Mouse (Mus musculus): ENCODE results near the gene Aph1b. TPM values are rescaled to one million over a fixed set of nuclear protein-coding genes. Genes with fewer than 3 reads are reported as not detected.
A peak's percentile ranks its signal among the peaks of the same experiment; 100 is the strongest.
"Not testable (repeated sequence)": the region's sequence is repeated elsewhere in the genome, so short reads cannot be mapped to it uniquely, and the experiment has no call there.

Aph1b gene
- polyA plus RNA-seq, 1 experiment from 2014 or later, result 9.6 TPM

GRCm38 (mm10) chr9:66794629-66795463 is 444 bp downstream of the Aph1b start:
- Histone ChIP-seq H3K36me3 (replicated peaks) (peaks cover 7% of the 10 kb centered on the region), H3K27me3 (replicated peaks; ENCODE audit: low read depth, poor library complexity, severe bottlenecking) (peaks cover 5% of the 10 kb centered on the region; the same call in 1 of the 2 replicates), H3K4me3 (peak overlapping the region; percentile 76), H3K4me1 (peaks cover 17% of the 10 kb centered on the region), H3K27ac (replicated peaks) (peak overlapping the region; percentile 92), H3K9me3 (no peaks in the 10 kb centered on the region)
- 2% methylated on average over 43 of the region's 43 CpGs for WGBS
- no peak for DNase-seq (ENCODE audit: low spot score)

DNA sequence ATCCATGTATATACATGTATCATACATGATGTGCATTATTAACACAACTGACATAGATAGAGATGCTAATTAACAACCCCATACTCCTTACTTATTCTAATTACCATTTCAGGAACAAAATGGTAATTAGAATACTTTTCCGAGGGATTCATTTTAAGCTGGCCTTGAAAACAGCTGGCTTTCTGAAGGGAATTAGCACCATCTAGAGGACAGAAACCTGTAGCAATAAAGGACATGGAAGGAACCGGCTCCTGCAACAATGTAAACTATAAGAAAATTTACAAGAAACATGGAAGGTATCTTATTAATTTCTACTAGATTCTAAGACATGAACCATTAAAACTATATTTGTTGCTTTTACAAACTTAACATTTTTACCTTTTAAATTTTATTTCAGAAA is 7.5 kb downstream of the Aph1b start:
- DNase-seq (ENCODE audit: low spot score), result no peak
- peaks cover 10% of the 10 kb centered on the region for H3K36me3 ChIP-seq (replicated peaks)
- H3K27ac ChIP-seq (replicated peaks), result no peak overlapping the region
- H3K9me3 ChIP-seq, result no peaks in the 10 kb centered on the region
- H3K4me1 ChIP-seq, result no peaks in the 10 kb centered on the region
- no peak overlapping the region for H3K4me3 ChIP-seq
- no peaks in the 10 kb centered on the region for H3K27me3 ChIP-seq (replicated peaks; ENCODE audit: low read depth, poor library complexity, severe bottlenecking)
- 14% methylated on average over 2 of the region's 2 CpGs for WGBS

GRCm38 (mm10) chr9:66784552-66784951 is 10.7 kb downstream of the Aph1b start:
- not testable (repeated sequence) for H3K4me1 ChIP-seq; H3K27ac ChIP-seq (replicated peaks); H3K36me3 ChIP-seq (replicated peaks); DNase-seq (ENCODE audit: low spot score); H3K9me3 ChIP-seq; H3K27me3 ChIP-seq (replicated peaks; ENCODE audit: low read depth, poor library complexity, severe bottlenecking); H3K4me3 ChIP-seq
- WGBS, result 89% methylated on average over 2 of the region's 3 CpGs

DNA sequence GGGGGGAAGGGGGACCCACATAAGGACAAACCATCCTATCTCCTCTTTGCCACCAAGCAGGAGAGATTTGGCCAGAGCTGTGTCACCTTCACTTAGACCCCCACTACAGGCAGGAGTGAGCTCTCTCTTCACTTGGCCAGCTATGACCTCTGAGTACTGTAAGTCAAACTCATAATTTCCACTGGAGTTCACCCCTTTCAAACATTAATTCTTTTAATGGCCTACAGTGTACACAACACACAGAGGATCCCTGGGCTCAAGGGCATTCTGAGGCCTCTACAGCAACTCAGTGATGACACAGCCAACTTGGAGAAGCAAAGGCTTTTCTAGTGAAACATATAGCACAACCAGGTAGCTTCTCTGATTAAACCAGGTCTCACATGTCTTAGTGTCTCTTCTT is 24.6 kb downstream of the Aph1b start:
- Histone ChIP-seq H3K27ac (replicated peaks) (no peak overlapping the region), H3K27me3 (replicated peaks; ENCODE audit: low read depth, poor library complexity, severe bottlenecking) (no peaks in the 10 kb centered on the region), H3K36me3 (replicated peaks) (no peaks in the 10 kb centered on the region), H3K9me3 (no peaks in the 10 kb centered on the region), H3K4me3 (no peak overlapping the region), H3K4me1 (no peaks in the 10 kb centered on the region)
- no peak for DNase-seq (ENCODE audit: low spot score)

DNA sequence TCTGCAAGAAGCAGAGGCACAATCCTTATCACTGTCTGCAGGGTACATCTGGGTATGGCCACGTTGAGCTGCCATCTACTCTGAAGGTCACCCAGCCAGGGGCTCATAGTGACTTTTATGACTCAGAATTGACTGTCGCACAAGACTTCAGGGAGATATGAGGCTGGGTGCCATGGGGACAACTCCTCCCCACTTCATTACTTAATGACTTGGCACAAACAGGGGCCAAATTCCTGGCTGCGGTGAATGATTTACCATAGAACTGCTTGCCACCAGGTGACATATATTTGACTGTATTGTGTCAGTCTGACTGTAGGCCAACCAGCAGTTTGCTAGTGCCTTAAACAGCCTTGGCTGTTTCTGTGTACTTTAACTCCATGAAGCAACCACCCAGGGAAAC is 26.0 kb downstream of the Aph1b start:
- no peak overlapping the region for H3K27ac ChIP-seq (replicated peaks)
- H3K9me3 ChIP-seq, result no peaks in the 10 kb centered on the region
- no peak for DNase-seq (ENCODE audit: low spot score)
- 84% methylated on average over 3 of the region's 3 CpGs for WGBS
- H3K4me3 ChIP-seq, result no peak overlapping the region
- H3K4me1 ChIP-seq, result no peaks in the 10 kb centered on the region
- H3K27me3 ChIP-seq (replicated peaks; ENCODE audit: low read depth, poor library complexity, severe bottlenecking), result no peaks in the 10 kb centered on the region
- no peaks in the 10 kb centered on the region for H3K36me3 ChIP-seq (replicated peaks)

GRCm38 (mm10) chr9:66768721-66769120 is 26.6 kb downstream of the Aph1b start:
- H3K27me3 ChIP-seq (replicated peaks; ENCODE audit: low read depth, poor library complexity, severe bottlenecking), result no peaks in the 10 kb centered on the region
- no peaks in the 10 kb centered on the region for H3K4me1 ChIP-seq
- WGBS, result 92% methylated on average over 1 of the region's 1 CpGs
- H3K9me3 ChIP-seq, result no peaks in the 10 kb centered on the region
- no peaks in the 10 kb centered on the region for H3K36me3 ChIP-seq (replicated peaks)
- H3K27ac ChIP-seq (replicated peaks), result no peak overlapping the region
- H3K4me3 ChIP-seq, result no peak overlapping the region
- no peak for DNase-seq (ENCODE audit: low spot score)

GRCm38 (mm10) chr9:66760991-66761390 is 34.3 kb downstream of the Aph1b start:
- no peaks in the 10 kb centered on the region for H3K9me3 ChIP-seq
- 71% methylated on average over 1 of the region's 1 CpGs for WGBS
- H3K27me3 ChIP-seq (replicated peaks; ENCODE audit: low read depth, poor library complexity, severe bottlenecking), result no peaks in the 10 kb centered on the region
- H3K27ac ChIP-seq (replicated peaks), result no peak overlapping the region
- no peaks in the 10 kb centered on the region for H3K4me1 ChIP-seq
- no peaks in the 10 kb centered on the region for H3K36me3 ChIP-seq (replicated peaks)
- no peak for DNase-seq (ENCODE audit: low spot score)
- H3K4me3 ChIP-seq, result no peak overlapping the region

DNA sequence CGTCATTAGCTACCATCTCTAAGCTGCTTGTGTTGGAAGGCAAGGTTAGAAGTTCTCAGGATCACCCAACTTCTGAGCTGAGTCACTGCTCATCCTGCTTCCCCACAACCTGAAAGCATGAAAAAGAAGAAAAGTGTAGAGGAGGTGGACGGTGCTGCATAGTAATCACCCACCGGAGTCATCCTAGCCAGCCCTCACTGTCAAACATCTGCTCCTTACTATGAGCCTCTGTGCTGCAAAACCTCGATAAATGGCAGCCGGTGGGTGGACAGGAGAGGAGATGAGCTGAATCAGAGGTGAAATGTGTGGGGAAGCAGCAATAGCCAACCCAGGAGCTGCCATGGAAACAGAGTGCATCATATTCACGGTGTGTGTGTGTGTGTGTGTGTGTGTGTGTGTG is 42.4 kb downstream of the Aph1b start:
- Histone ChIP-seq H3K4me1 (peaks cover 4% of the 10 kb centered on the region; the same call in 1 of the 2 replicates), H3K4me3 (no peak overlapping the region), H3K9me3 (no peaks in the 10 kb centered on the region), H3K27ac (replicated peaks) (no peak overlapping the region), H3K36me3 (replicated peaks) (no peaks in the 10 kb centered on the region), H3K27me3 (replicated peaks; ENCODE audit: low read depth, poor library complexity, severe bottlenecking) (no peaks in the 10 kb centered on the region)
- no peak for DNase-seq (ENCODE audit: low spot score)
- 87% methylated on average over 6 of the region's 6 CpGs for WGBS

DNA sequence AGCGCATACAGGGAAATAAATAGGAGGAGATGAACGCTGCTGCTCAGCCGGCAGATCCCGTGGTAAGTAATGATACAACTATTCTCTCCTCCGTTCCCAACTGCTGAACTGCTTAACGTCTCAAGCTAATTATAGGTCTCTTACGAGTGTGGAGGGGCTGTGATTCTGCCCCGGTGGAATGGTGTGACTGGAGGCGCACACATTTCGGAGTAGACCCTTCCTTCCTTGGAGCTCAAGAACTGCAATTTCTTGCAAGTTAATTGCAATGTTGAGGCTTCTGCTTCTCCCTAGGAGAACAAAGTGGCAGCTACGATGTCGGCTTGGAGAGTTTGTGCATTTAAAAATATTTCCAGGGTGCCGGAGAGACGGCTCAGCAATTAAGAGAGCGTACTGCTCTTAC is 46.9 kb downstream of the Aph1b start:
- H3K27ac ChIP-seq (replicated peaks), result no peak overlapping the region
- no peak overlapping the region for H3K4me3 ChIP-seq
- no peaks in the 10 kb centered on the region for H3K4me1 ChIP-seq
- H3K27me3 ChIP-seq (replicated peaks; ENCODE audit: low read depth, poor library complexity, severe bottlenecking), result no peaks in the 10 kb centered on the region
- no peaks in the 10 kb centered on the region for H3K9me3 ChIP-seq
- no peaks in the 10 kb centered on the region for H3K36me3 ChIP-seq (replicated peaks)
- no peak for DNase-seq (ENCODE audit: low spot score)
- WGBS, result 86% methylated on average over 15 of the region's 15 CpGs

DNA sequence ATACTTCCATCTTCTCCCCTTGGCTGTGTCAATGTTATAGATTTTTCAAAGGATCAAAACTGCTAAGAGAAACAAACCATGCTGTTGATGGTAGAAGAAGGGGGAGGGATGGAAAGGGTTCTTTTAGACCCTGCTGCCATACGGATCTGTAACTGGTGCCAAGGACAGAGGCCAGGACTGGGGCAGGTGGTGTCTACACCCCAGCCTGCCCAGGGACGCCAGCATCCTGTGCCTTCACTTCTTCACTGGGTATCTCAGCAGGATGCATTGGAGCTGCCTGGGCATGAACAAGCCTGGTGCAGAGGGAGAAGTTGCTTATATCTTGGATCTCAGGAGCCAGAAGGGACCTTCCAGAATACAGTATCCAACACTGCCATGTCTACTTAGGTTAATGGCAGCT is 50.8 kb downstream of the Aph1b start:
- no peaks in the 10 kb centered on the region for H3K27me3 ChIP-seq (replicated peaks; ENCODE audit: low read depth, poor library complexity, severe bottlenecking)
- H3K4me3 ChIP-seq, result no peak overlapping the region
- WGBS, result 82% methylated on average over 2 of the region's 2 CpGs
- H3K4me1 ChIP-seq, result no peaks in the 10 kb centered on the region
- H3K27ac ChIP-seq (replicated peaks), result no peak overlapping the region
- no peaks in the 10 kb centered on the region for H3K36me3 ChIP-seq (replicated peaks)
- H3K9me3 ChIP-seq, result no peaks in the 10 kb centered on the region
- DNase-seq (ENCODE audit: low spot score), result no peak

GRCm38 (mm10) chr9:66739516-66739915 is 55.8 kb downstream of the Aph1b start:
- WGBS, result 80% methylated on average over 7 of the region's 7 CpGs
- H3K36me3 ChIP-seq (replicated peaks), result no peaks in the 10 kb centered on the region
- no peak for DNase-seq (ENCODE audit: low spot score)
- no peaks in the 10 kb centered on the region for H3K9me3 ChIP-seq
- no peak overlapping the region for H3K27ac ChIP-seq (replicated peaks)
- H3K4me1 ChIP-seq, result no peaks in the 10 kb centered on the region
- no peaks in the 10 kb centered on the region for H3K27me3 ChIP-seq (replicated peaks; ENCODE audit: low read depth, poor library complexity, severe bottlenecking)
- no peak overlapping the region for H3K4me3 ChIP-seq

- no peak for DNase-seq (ENCODE audit: low spot score)
Measured at GRCm38 (mm10) chr9:66736551-66736950, 58.7 kb downstream of the Aph1b start.

GRCm38 (mm10) chr9:66736016-66736415 is 59.3 kb downstream of the Aph1b start:
- no peaks in the 10 kb centered on the region for H3K9me3 ChIP-seq
- no peak overlapping the region for H3K27ac ChIP-seq (replicated peaks)
- H3K4me1 ChIP-seq, result peaks cover 10% of the 10 kb centered on the region
- H3K36me3 ChIP-seq (replicated peaks), result no peaks in the 10 kb centered on the region
- DNase-seq (ENCODE audit: low spot score), result no peak
- no peaks in the 10 kb centered on the region for H3K27me3 ChIP-seq (replicated peaks; ENCODE audit: low read depth, poor library complexity, severe bottlenecking)
- H3K4me3 ChIP-seq, result no peak overlapping the region
- 85% methylated on average over 3 of the region's 3 CpGs for WGBS

More at GRCm38 (mm10) chr9:66736551-66736950, 58.7 kb downstream of the Aph1b start:
- peaks cover 8% of the 10 kb centered on the region for H3K4me1 ChIP-seq
- no peaks in the 10 kb centered on the region for H3K36me3 ChIP-seq (replicated peaks)
- H3K4me3 ChIP-seq, result no peak overlapping the region
- no peaks in the 10 kb centered on the region for H3K27me3 ChIP-seq (replicated peaks; ENCODE audit: low read depth, poor library complexity, severe bottlenecking)
- H3K9me3 ChIP-seq, result no peaks in the 10 kb centered on the region
- H3K27ac ChIP-seq (replicated peaks), result no peak overlapping the region
- 91% methylated on average over 2 of the region's 2 CpGs for WGBS
